Mouse (Mus musculus) liver, adult 2 months (tissue): ENCODE data around the gene Ptprb.

Source experiments
- CTCF ChIP-seq: fragments of 200-500 bp; IDR thresholded peaks from 2 replicates; pipeline ENCODE4 v1.5.1; 2011; ENCODE audit warnings: low read depth, low read length, control low read depth
- POLR2A ChIP-seq: fragments of 200-500 bp; IDR thresholded peaks from 2 replicates; pipeline ENCODE4 v1.6.1; 2011; ENCODE audit warnings: low read length, control low read depth; ENCODE audit not compliant: insufficient read depth; ENCODE audit errors: extremely low read depth

DNA sequence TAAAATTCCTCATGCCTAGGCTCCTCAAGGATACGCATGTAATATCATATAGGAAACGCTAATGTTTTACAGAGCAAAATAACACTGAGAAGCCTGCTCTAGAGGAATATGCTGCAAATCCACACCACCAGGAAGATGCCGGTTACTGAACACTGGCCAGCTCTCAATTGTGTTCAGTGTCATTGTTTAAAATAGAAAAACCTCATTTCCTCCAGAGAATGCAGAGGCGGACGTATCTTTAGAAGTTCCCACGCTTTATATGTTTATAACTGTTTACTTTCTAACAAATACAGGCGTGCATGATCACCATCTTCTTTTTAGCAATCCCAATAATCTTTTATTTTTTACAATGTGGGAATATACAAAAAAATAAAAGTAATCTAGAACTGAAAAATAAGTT lies 33.1 kb upstream of the Ptprb start:
- TF ChIP-seq POLR2A: no peak
- TF ChIP-seq CTCF: no peak
